Mouse (Mus musculus): ENCODE data around the gene Gif.

Gene Gif

GRCm38 (mm10) chr19:11747298-11747697 lies at the start of gene Gif:
Gene Gif (plus strand): TSS chr19:11747554.
- DNase-seq (ENCODE audit: low read depth, low spot score): no peak

- no peak for DNase-seq (ENCODE audit: low read depth, low spot score)
Measured at GRCm38 (mm10) chr19:11698342-11698741, 49.0 kb upstream of the Gif start.

- no peak for DNase-seq (ENCODE audit: low read depth, low spot score)
Measured at GRCm38 (mm10) chr19:11712451-11712850, 34.9 kb upstream of the Gif start.

- no peak for DNase-seq (ENCODE audit: low read depth, low spot score)
Measured at GRCm38 (mm10) chr19:11720071-11720470, 27.3 kb upstream of the Gif start.

GRCm38 (mm10) chr19:11723870-11724269 lies 23.5 kb upstream of the Gif start:
- no peak for DNase-seq (ENCODE audit: low read depth, low spot score)

GRCm38 (mm10) chr19:11724275-11724674 lies 23.1 kb upstream of the Gif start:
- DNase-seq (ENCODE audit: low read depth, low spot score): no peak

- DNase-seq (ENCODE audit: low read depth, low spot score): no peak
Measured at GRCm38 (mm10) chr19:11725915-11726314, 21.4 kb upstream of the Gif start.

- no peak for DNase-seq (ENCODE audit: low read depth, low spot score)
Measured at GRCm38 (mm10) chr19:11727304-11727703, 20.1 kb upstream of the Gif start.

GRCm38 (mm10) chr19:11730278-11730677 lies 17.1 kb upstream of the Gif start:
- DNase-seq (ENCODE audit: low read depth, low spot score): no peak

- DNase-seq (ENCODE audit: low read depth, low spot score): no peak
Measured at GRCm38 (mm10) chr19:11736455-11736854, 10.9 kb upstream of the Gif start.

- DNase-seq (ENCODE audit: low read depth, low spot score): no peak
Measured at GRCm38 (mm10) chr19:11745680-11746079, 1.7 kb upstream of the Gif start.

- DNase-seq (ENCODE audit: low read depth, low spot score): no peak
Measured at GRCm38 (mm10) chr19:11765059-11765458, 17.7 kb downstream of the Gif start.

- DNase-seq (ENCODE audit: low read depth, low spot score): no peak
Measured at GRCm38 (mm10) chr19:11766413-11766812, 19.1 kb downstream of the Gif start.

- DNase-seq (ENCODE audit: low read depth, low spot score): peak; percentile 77
Measured at GRCm38 (mm10) chr19:11768163-11768562, 20.8 kb downstream of the Gif start.

- DNase-seq (ENCODE audit: low read depth, low spot score): no peak
Measured at GRCm38 (mm10) chr19:11769257-11769920, 22.0 kb downstream of the Gif start.

GRCm38 (mm10) chr19:11770205-11770892 lies 23.0 kb downstream of the Gif start, which contains the start of gene Mrpl16:
Gene Mrpl16 (plus strand): TSS chr19:11770391.
- DNase-seq (ENCODE audit: low read depth, low spot score): peak; percentile 95

- DNase-seq (ENCODE audit: low read depth, low spot score): peak; percentile 49
Measured at GRCm38 (mm10) chr19:11777191-11777865, 30.0 kb downstream of the Gif start.

- no peak for DNase-seq (ENCODE audit: low read depth, low spot score)
Measured at GRCm38 (mm10) chr19:11785409-11786154, 38.2 kb downstream of the Gif start.

GRCm38 (mm10) chr19:11787826-11788225 lies 40.5 kb downstream of the Gif start:
- no peak for DNase-seq (ENCODE audit: low read depth, low spot score)

GRCm38 (mm10) chr19:11788876-11789275 lies 41.5 kb downstream of the Gif start:
- DNase-seq (ENCODE audit: low read depth, low spot score): no peak

GRCm38 (mm10) chr19:11791825-11792224 lies 44.5 kb downstream of the Gif start:
- DNase-seq (ENCODE audit: low read depth, low spot score): peak; percentile 18
